Mouse (Mus musculus) lung, postnatal 0 days (tissue): ENCODE data around the gene Lgals7. TPM values are rescaled to one million over a fixed set of nuclear protein-coding genes. Genes with fewer than 3 reads are reported as not detected.

Experiments
- ATAC-seq: fragments of 200-750 bp; cut with Nextera tagmentation; 2 replicates; pipeline ENCODE4 v1.8.0; 2017; ENCODE audit warnings: moderate library complexity
- DNase-seq: peaks from one replicate; pipeline ENCODE4 v3.0.0-alpha.2; 2016; ENCODE audit warnings: low spot score
- H3K27ac ChIP-seq: fragments of 300-500 bp; sonication (generic); 2 replicates; pipeline ENCODE4 v1.5.1; 2014; ENCODE audit warnings: antibody characterized with exemption, mild to moderate bottlenecking, low read length, mixed read lengths
- H3K27me3 ChIP-seq: fragments of 300-500 bp; sonication (generic); replicated peaks from 2 replicates; pipeline ENCODE4 v1.6.1; 2014; ENCODE audit warnings: low read length, mixed read lengths; ENCODE audit not compliant: insufficient read depth
- H3K36me3 ChIP-seq: fragments of 300-500 bp; sonication (generic); 2 replicates; pipeline ENCODE4 v1.6.1; 2014; ENCODE audit warnings: low read length, mixed read lengths; ENCODE audit not compliant: insufficient read depth
- H3K4me1 ChIP-seq: fragments of 300-500 bp; sonication (generic); 2 replicates; pipeline ENCODE4 v1.6.1; 2014; ENCODE audit warnings: antibody characterized with exemption, low read depth, low read length, mixed read lengths; ENCODE audit not compliant: insufficient read depth
- H3K4me2 ChIP-seq: fragments of 300-500 bp; sonication (generic); replicated peaks from 2 replicates; pipeline ENCODE4 v1.6.1; 2014; ENCODE audit warnings: low read depth, mild to moderate bottlenecking, low read length, moderate library complexity, mixed read lengths
- H3K4me3 ChIP-seq: fragments of 300-500 bp; sonication (generic); 2 replicates; pipeline ENCODE4 v1.5.1; 2014; ENCODE audit warnings: low read depth, low read length
- H3K9ac ChIP-seq: fragments of 300-500 bp; sonication (generic); replicated peaks from 2 replicates; pipeline ENCODE4 v1.6.1; 2014; ENCODE audit warnings: low read depth, mild to moderate bottlenecking
- H3K9me3 ChIP-seq: fragments of 300-500 bp; sonication (generic); 2 replicates; pipeline ENCODE4 v1.6.1; 2016; ENCODE audit warnings: low read length, mixed read lengths
- CTCF ChIP-seq: IDR thresholded peaks from 2 replicates; pipeline ENCODE4 v1.5.1; 2016; ENCODE audit warnings: antibody characterized with exemption, mild to moderate bottlenecking
- EP300 ChIP-seq: IDR thresholded peaks from 2 replicates; pipeline ENCODE4 v1.6.1; 2016; ENCODE audit warnings: antibody characterized with exemption, mild to moderate bottlenecking, control low read depth
- WGBS: fragments of 180-500 bp; shearing (Covaris S2); extraction: QIAGEN DNeasy Blood & Tissue Kit; methylation state at CpG from one replicate; pipeline ENCODE4 v1.1.7; 2014; 5-methylcytosine and 5-hydroxymethylcytosine counted together
- polyA plus RNA-seq: library from polyadenylated mRNA; unstranded; fragments of >200 nt; fragmentation: Nextera tagmentation; extraction: Ambion mirVana; gene quantifications from 2 replicates; pipeline ENCODE4 v1.2.1, GENCODE M21; 2015

The Lgals7 gene
- polyA plus RNA-seq, 1 experiment from 2014 or later = 3.0 TPM

DNA sequence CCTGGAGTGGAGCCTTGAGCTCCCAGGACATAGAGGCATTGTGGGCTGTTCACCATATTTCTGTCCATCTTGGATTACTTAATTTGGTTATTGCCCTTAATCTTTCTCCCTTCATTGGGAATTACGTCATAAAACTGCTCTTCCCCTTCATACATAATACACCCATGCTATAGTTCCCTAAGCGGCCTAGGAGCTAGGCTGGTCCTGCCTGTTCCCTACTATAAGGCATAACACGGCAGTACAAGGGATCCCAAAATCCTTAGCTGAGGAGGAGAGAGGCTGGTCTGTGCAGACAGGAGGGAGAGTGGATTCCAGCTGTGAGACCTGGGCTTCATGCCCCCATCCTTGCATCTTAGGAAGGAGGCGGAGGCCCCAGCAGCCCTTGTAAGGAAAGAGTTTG, 45.7 kb upstream of the Lgals7 start:
- Histone ChIP-seq H3K27me3 (no peaks in the 10 kb centered on the region), H3K4me3 (no peak overlapping the region), H3K4me1 (peaks cover 10% of the 10 kb centered on the region; the same call in 1 of the 2 replicates), H3K4me2 (no peak overlapping the region), H3K9me3 (no peaks in the 10 kb centered on the region), H3K9ac (no peak overlapping the region), H3K36me3 (peaks cover 78% of the 10 kb centered on the region), H3K27ac (no peak overlapping the region)
- TF ChIP-seq EP300 (no peak), CTCF (no peak)
- ATAC-seq (no peak), DNase-seq (no peak)
- 83% methylated on average over 4 of the region's 4 CpGs for WGBS

DNA sequence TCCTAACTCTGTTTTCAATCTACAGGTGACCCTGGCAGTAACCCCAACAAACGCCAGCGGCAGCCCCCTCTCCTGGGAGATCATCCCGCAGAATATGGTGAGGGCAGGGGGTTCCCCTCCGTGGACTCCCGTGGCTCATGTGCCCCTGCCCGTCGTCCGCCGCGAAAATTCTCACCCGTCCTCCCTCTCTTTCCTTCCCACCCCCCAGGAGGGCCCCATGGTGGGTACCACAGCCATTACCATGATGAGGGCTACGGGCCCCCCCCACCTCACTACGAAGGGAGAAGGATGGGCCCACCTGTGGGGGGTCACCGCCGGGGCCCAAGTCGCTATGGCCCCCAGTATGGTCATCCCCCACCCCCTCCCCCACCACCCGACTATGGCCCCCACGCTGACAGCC, 45.2 kb upstream of the Lgals7 start:
- H3K4me2 ChIP-seq = no peak overlapping the region
- H3K27ac ChIP-seq = no peak overlapping the region
- H3K9me3 ChIP-seq = no peaks in the 10 kb centered on the region
- DNase-seq (no peak), ATAC-seq (no peak)
- no peaks in the 10 kb centered on the region for H3K27me3 ChIP-seq
- peaks cover 10% of the 10 kb centered on the region for H3K4me1 ChIP-seq
- 81% methylated on average over 18 of the region's 18 CpGs for WGBS
- H3K36me3 ChIP-seq = peaks cover 73% of the 10 kb centered on the region
- TF ChIP-seq CTCF (no peak), EP300 (no peak)
- H3K9ac ChIP-seq = no peak overlapping the region
- H3K4me3 ChIP-seq = no peak overlapping the region

- H3K4me2 ChIP-seq = no peak overlapping the region
- no peaks in the 10 kb centered on the region for H3K27me3 ChIP-seq
- peaks cover 9% of the 10 kb centered on the region for H3K4me1 ChIP-seq
- DNase-seq (no peak), ATAC-seq (no peak)
- no peaks in the 10 kb centered on the region for H3K9me3 ChIP-seq
- no peak overlapping the region for H3K4me3 ChIP-seq
- 75% methylated on average over 4 of the region's 4 CpGs for WGBS
- H3K9ac ChIP-seq = no peak overlapping the region
- no peak overlapping the region for H3K27ac ChIP-seq
- H3K36me3 ChIP-seq = peaks cover 70% of the 10 kb centered on the region
- TF ChIP-seq EP300 (no peak), CTCF (no peak)
Measured at GRCm38 (mm10) chr7:28818861-28819452, 44.7 kb upstream of the Lgals7 start.

- no peaks in the 10 kb centered on the region for H3K27me3 ChIP-seq
- ATAC-seq (no peak), DNase-seq (no peak)
- 68% methylated on average over 4 of the region's 4 CpGs for WGBS
- no peak for TF ChIP-seq CTCF
- no peak for TF ChIP-seq EP300
- no peak overlapping the region for H3K4me3 ChIP-seq
- no peak overlapping the region for H3K4me2 ChIP-seq
- H3K9me3 ChIP-seq = no peaks in the 10 kb centered on the region
- H3K36me3 ChIP-seq = peaks cover 65% of the 10 kb centered on the region
- no peak overlapping the region for H3K9ac ChIP-seq
- peaks cover 8% of the 10 kb centered on the region for H3K4me1 ChIP-seq
- H3K27ac ChIP-seq = peak overlapping the region; percentile 38; the same call in 1 of the 2 replicates
Measured at GRCm38 (mm10) chr7:28819571-28819970, 44.1 kb upstream of the Lgals7 start.

DNA sequence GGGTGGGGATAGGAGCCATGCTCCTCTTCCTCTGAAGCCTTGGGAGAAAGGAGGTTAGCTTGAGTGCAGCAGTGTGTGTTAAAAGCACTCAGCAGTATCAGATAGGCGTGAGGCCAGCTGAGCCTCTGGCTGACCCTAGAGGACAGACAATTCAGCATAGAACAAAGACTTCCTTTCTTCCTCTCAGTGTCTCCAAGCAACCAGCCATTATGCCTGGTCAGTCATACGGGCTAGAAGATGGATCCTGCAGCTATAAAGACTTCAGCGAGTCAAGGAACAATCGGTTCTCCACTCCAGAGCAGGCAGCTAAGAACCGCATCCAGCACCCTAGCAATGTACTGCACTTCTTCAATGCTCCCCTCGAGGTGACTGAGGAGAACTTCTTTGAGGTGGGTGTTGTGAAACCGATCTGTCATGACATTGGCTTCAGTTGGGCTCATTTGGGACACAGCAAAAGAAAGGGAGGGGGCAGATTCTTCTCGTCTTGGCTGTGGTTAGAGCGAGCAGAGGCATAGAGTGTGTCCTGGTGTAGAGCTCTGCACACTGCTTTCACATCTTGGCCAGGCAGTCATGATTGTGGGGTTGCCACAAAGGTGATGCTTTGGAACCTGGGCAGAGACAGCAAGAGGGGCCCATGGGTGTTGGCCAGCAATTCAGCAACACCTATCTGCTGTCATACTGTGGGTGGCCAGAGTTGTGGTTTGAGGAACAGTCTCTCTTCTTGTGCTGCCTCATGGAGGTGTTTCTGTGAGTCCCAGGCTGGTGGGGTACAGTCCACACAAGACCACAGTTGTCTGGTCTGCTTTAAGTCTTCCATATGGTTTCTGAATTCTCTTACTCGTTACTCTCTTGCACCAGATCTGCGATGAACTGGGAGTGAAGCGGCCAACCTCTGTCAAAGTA, 43.0 kb upstream of the Lgals7 start:
- DNase-seq (peak; percentile 44), ATAC-seq (0 out of 2 replicates have a peak, but pooled peaks have one; percentile 8)
- H3K4me3 ChIP-seq = no peak overlapping the region
- H3K4me1 ChIP-seq = peaks cover 10% of the 10 kb centered on the region
- no peaks in the 10 kb centered on the region for H3K27me3 ChIP-seq
- H3K4me2 ChIP-seq = no peak overlapping the region
- no peaks in the 10 kb centered on the region for H3K9me3 ChIP-seq
- H3K36me3 ChIP-seq = peaks cover 56% of the 10 kb centered on the region
- peak overlapping the region; percentile 38; the same call in 1 of the 2 replicates for H3K27ac ChIP-seq
- WGBS = 44% methylated on average over 12 of the region's 12 CpGs
- no peak overlapping the region for H3K9ac ChIP-seq
- no peak for TF ChIP-seq CTCF
- TF ChIP-seq EP300 = no peak

- H3K9me3 ChIP-seq = no peaks in the 10 kb centered on the region
- ATAC-seq (no peak), DNase-seq (no peak)
- TF ChIP-seq CTCF (no peak), EP300 (no peak)
- no peak overlapping the region for H3K4me3 ChIP-seq
- no peaks in the 10 kb centered on the region for H3K27me3 ChIP-seq
- peaks cover 49% of the 10 kb centered on the region for H3K36me3 ChIP-seq
- H3K4me2 ChIP-seq = no peak overlapping the region
- no peak overlapping the region for H3K9ac ChIP-seq
- peaks cover 12% of the 10 kb centered on the region for H3K4me1 ChIP-seq
- 65% methylated on average over 10 of the region's 10 CpGs for WGBS
- no peak overlapping the region for H3K27ac ChIP-seq
Measured at GRCm38 (mm10) chr7:28821261-28821831, 42.3 kb upstream of the Lgals7 start.
